Mouse (Mus musculus) G1E (cell line): ENCODE measurements around the gene Trpm8.

Experiments
- CTCF ChIP-seq: IDR thresholded peaks from 2 replicates; pipeline ENCODE4 v1.5.1; 2012; ENCODE audit warnings: low read depth, low read length, inconsistent platforms, mixed read lengths
- GATA1 ChIP-seq: IDR thresholded peaks from 2 replicates; pipeline ENCODE4 v1.6.1; 2012; ENCODE audit warnings: borderline replicate concordance, low read length, inconsistent platforms, mixed read lengths
- TAL1 ChIP-seq: conservative IDR thresholded peaks from 2 replicates; pipeline ENCODE4 v1.6.1; 2012; ENCODE audit warnings: low read depth, low read length, inconsistent platforms, mixed read lengths

GRCm38 (mm10) chr1:88287697-88287980, 10.2 kb downstream of the Trpm8 start:
- TF ChIP-seq CTCF (peak; percentile 81), GATA1 (no peak), TAL1 (no peak)
